In the genomic region with DNA sequence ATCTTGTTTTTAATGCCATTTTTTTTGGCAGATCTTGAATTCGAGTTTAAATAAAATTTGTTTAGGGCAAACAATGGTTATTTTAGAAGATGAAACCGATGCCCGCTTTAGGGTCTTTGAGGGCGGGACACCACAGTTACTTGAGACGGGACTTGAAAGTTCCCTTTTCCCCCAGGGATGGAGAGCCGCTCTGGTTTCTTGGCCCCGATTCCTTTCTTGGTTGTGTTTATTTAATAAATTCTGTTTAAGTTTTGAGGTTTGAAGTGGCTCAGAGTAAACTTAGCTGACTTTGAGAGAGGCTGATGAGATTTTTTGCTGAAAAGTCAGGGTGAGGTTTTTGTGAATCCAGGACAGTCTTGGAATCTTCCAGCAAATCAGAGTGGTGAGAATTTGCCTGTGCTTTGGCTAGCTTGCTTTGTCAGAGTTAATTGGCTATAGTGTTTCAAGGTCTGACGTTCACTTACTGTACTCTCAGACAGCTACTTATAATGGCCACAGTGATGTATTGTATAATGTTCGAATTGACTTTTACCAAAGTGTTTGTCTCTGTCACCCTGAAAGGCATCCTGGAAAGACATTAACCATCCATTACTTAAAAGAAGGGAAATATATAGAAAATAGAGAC, we compare ENCODE assay signal across 9 mouse cellular contexts. TPM values are rescaled to one million over a fixed set of nuclear protein-coding genes. Genes with fewer than 3 reads are reported as not detected.
DNase-seq lines count a peak whose midpoint lies in the region; ATAC-seq and TF ChIP-seq lines count a peak whose summit lies in the region.
"Had no signal": no experiment of that assay in that cellular context is flagged by ENCODE, and none has a peak within 500 bp of the region (broad histone marks: within the 10 kb centered on the region; RNA-seq: fewer than 3 reads in every experiment).

No protein-coding gene starts in this region.

- no peaks in the 10 kb centered on the region for H3K9me3 ChIP-seq in heart, embryonic 12.5 days (replicated peaks)
- H3K9me3 ChIP-seq in heart, postnatal 0 days (replicated peaks; ENCODE audit: control insufficient read depth, low read length), result no peaks in the 10 kb centered on the region

- TF ChIP-seq EP300 in heart, postnatal 0 days (IDR thresholded peaks at IDR 0.05; ENCODE audit: low read depth), result no peak

- peak overlapping the region; percentile 89 for H3K4me2 ChIP-seq in heart, embryonic 12.5 days
- peak overlapping the region; percentile 93 for H3K4me2 ChIP-seq in heart, postnatal 0 days (ENCODE audit: low read depth, low read length)

- H3K27me3 ChIP-seq in heart, embryonic 12.5 days (replicated peaks), result no peaks in the 10 kb centered on the region
- no peaks in the 10 kb centered on the region for H3K27me3 ChIP-seq in C2C12 (ENCODE audit: control insufficient read depth, insufficient read depth, insufficient read length)
- no peaks in the 10 kb centered on the region for H3K27me3 ChIP-seq in heart, postnatal 0 days (ENCODE audit: control insufficient read depth, insufficient read depth, low read length)

- H3K79me3 ChIP-seq in C2C12 (ENCODE audit: low read depth), result peaks cover 56% of the 10 kb centered on the region

- H3K9ac ChIP-seq in heart, embryonic 12.5 days, result peak overlapping the region; percentile 83
- H3K9ac ChIP-seq in heart, postnatal 0 days (replicated peaks; ENCODE audit: low read depth, low read length), result peak overlapping the region; percentile 74

- H3K27ac ChIP-seq in heart, embryonic 12.5 days (ENCODE audit: poor library complexity, severe bottlenecking), result no peak overlapping the region
- H3K27ac ChIP-seq in heart, postnatal 0 days (ENCODE audit: low read depth), result no peak overlapping the region; the same call in 1 of the 2 replicates
- no peak overlapping the region for H3K27ac ChIP-seq in macrophage

- peaks cover 24% of the 10 kb centered on the region for H3K4me1 ChIP-seq in heart, embryonic 12.5 days (replicated peaks)
- H3K4me1 ChIP-seq in heart, postnatal 0 days (ENCODE audit: control insufficient read depth, insufficient read depth), result no peaks in the 10 kb centered on the region

- no peak for ATAC-seq in heart, embryonic 12.5 days (ENCODE audit: insufficient number of reproducible peaks, low FRiP score)
- ATAC-seq in heart, postnatal 0 days (ENCODE audit: insufficient read depth, low read depth), result no peak
- no peak for ATAC-seq in granulocyte monocyte progenitor cell, adult 5-6 weeks (replicated peaks; ENCODE audit: poor library complexity, severe bottlenecking)

- H3K79me2 ChIP-seq in C2C12 (ENCODE audit: control insufficient read depth, insufficient read depth) (peaks cover 63% of the 10 kb centered on the region), macrophage (ENCODE audit: inconsistent target) (peaks cover 37% of the 10 kb centered on the region)

- intact Hi-C loops in heart, postnatal 25 days (cut with DNase I), result loop anchor here (1.0 to 5.0 kb wide), 5 partner anchors 43 to 183 kb away; no protein-coding TSS in a partner anchor

- WGBS in heart, embryonic 12.5 days, result 8% methylated on average over 9 of the region's 9 CpGs
- WGBS in heart, postnatal 0 days, result 12% methylated on average over 9 of the region's 9 CpGs
- 13% methylated on average over 9 of the region's 9 CpGs for WGBS in macrophage (ENCODE audit: missing documents)

- peak overlapping the region; percentile 98 for H3ac ChIP-seq in C2C12 (ENCODE audit: control insufficient read depth, insufficient read length, low read depth)

- H3K36me3 ChIP-seq in heart, embryonic 12.5 days, result no peaks in the 10 kb centered on the region
- H3K36me3 ChIP-seq in C2C12 (ENCODE audit: control insufficient read depth, insufficient read depth), result peaks cover 42% of the 10 kb centered on the region
- H3K36me3 ChIP-seq in heart, postnatal 0 days (replicated peaks; ENCODE audit: control insufficient read depth, insufficient read depth, low read length), result no peaks in the 10 kb centered on the region
- H3K36me3 ChIP-seq in macrophage (ENCODE audit: inconsistent target), result no peaks in the 10 kb centered on the region

- DNase-seq in heart, postnatal 25 days (ENCODE audit: low spot score), result no peak
- DNase-seq in heart, postnatal 0 days (ENCODE audit: low spot score), result no peak
- DNase-seq in layer of hippocampus, adult 9-10 months (ENCODE audit: low spot score), result no peak
- no peak for DNase-seq in c-Kit-positive CD71-positive TER-119-positive erythroid progenitor cells, embryonic 14.5 days (ENCODE audit: low spot score)

- H3K4me3 ChIP-seq in heart, embryonic 12.5 days, result peak overlapping the region; percentile 80
- H3K4me3 ChIP-seq in C2C12 (ENCODE audit: insufficient read depth, poor library complexity, severe bottlenecking), result peak overlapping the region; percentile 97
- H3K4me3 ChIP-seq in heart, postnatal 0 days (ENCODE audit: low read depth, low read length), result peak overlapping the region; percentile 84
- H3K4me3 ChIP-seq in macrophage (ENCODE audit: inconsistent target), result peak overlapping the region; percentile 46

- TF ChIP-seq CTCF in C2C12 (IDR thresholded peaks at IDR 0.05; ENCODE audit: control insufficient read depth, insufficient read depth, insufficient read length), result no peak
- TF ChIP-seq CTCF in heart, postnatal 0 days (IDR thresholded peaks at IDR 0.05; ENCODE audit: low read depth), result no peak

TF ChIP-seq in C2C12, 6 proteins besides CTCF, POLR2A, EP300 and RAD21:
- TF ChIP-seq MYOD1 (IDR thresholded peaks at IDR 0.05; ENCODE audit: control insufficient read depth, insufficient read length, low read depth) (no peak), FOSL1 (IDR thresholded peaks at IDR 0.05; ENCODE audit: insufficient read depth, low read length, poor library complexity, severe bottlenecking) (no peak), CEBPB (IDR thresholded peaks at IDR 0.05; ENCODE audit: low read depth) (no peak), MYOG (IDR thresholded peaks at IDR 0.05; ENCODE audit: control insufficient read depth, extremely low read depth, insufficient read length) (no peak), USF1 (IDR thresholded peaks at IDR 0.05; ENCODE audit: low read depth) (no peak), MAX (IDR thresholded peaks at IDR 0.05) (no peak)

RNA-seq across cellular contexts. Expression of a gene that starts 1.3 kb away (rescaled TPM):
- 14.3 and 19.7 TPM in 2 replicates for polyA plus RNA-seq in heart, embryonic 12.5 days (2016; fragmentation: Nextera tagmentation; extraction: Ambion mirVana)
- total RNA-seq in heart, postnatal 25 days (2021), result 10 to 100 TPM; 64.4 to 66.1 TPM
- 89.8 TPM for polyA plus RNA-seq in C2C12 (2012; fragmentation: generic; extraction: Trizol)
- 6.2 and 15.4 TPM in 2 replicates for total RNA-seq in heart, postnatal 0 days (2014; rRNA removed; ENCODE audit: low replicate concordance)
- 6.9 and 7.6 TPM in 2 replicates for polyA plus RNA-seq in heart, postnatal 0 days (2015; fragmentation: Nextera tagmentation; extraction: Ambion mirVana)
- total RNA-seq in macrophage (2018; cell fraction: chromatin; rRNA removed), result 1,000 to 10,000 TPM in 1 of 26 experiments, 100 to 1,000 TPM in 16, 10 to 100 TPM in 9; 54.0 to 1,244 (median 120) TPM
- 10 to 100 TPM; 13.1 to 70.8 (median 23.9) TPM for total RNA-seq in macrophage (2018; cell fraction: cytosol; rRNA removed)
- total RNA-seq in macrophage (2018; cell fraction: nucleus; rRNA removed), result 100 to 1,000 TPM in 6 of 26 experiments, 10 to 100 TPM in 20; 26.5 to 518 (median 59.4) TPM
- polyA plus RNA-seq in macrophage (2018), result 15.0 to 27.3 TPM (median 16.4 TPM) in 3 replicates
- 1.4 and 8.9 TPM in 2 replicates for total RNA-seq in granulocyte monocyte progenitor cell, adult 5-6 weeks (2014; fragmentation: Nextera tagmentation)
- 2.9 and 3.3 TPM in 2 replicates for total RNA-seq in granulocyte monocyte progenitor cell, adult 5-6 weeks (2017)
- total RNA-seq: MEL had no signal

Comparison
In these comparisons a context has a peak if more than half of its experiments do, and no peak if none do; other contexts are left out.
1. H3K4me3 ChIP-seq: peak in every context shown above with its lines; median percentile 97 in C2C12; 84 in heart, postnatal 0 days; 80 in heart, embryonic 12.5 days; 46 in macrophage.